Mouse (Mus musculus): ENCODE data around the gene Mus81.

DNA sequence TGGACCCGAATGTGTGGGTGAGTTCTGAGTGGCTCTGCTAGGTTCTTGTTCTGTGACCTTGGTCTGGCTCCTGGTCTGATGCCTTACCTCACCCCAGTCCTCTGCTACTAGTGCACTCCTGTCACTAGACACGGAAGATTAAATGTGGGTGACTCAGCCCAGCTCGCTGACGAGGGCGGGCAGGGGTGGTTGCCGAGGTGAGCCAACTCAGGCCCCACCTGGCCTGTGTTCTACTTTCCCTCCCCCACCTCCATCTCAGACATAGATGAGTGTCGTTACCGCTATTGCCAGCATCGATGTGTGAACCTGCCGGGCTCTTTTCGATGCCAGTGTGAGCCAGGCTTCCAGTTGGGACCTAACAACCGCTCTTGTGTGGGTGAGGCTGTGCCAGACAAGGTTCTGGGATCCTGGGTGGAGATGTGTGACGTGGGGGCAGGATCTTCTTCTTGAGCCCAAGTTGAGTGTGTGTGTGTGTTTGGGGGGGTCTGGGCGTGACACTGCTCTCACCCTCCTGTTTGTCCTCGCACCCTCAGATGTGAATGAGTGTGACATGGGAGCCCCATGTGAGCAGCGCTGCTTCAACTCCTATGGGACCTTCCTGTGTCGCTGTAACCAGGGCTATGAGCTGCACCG is 10.4 kb downstream of the Mus81 start:
- TF ChIP-seq CTCF (IDR thresholded peaks at IDR 0.05; ENCODE audit: extremely low read depth, insufficient read depth, insufficient read length, insufficient replicate concordance) (no peak), POLR2A (IDR thresholded peaks at IDR 0.05; ENCODE audit: low read depth, low read length) (no peak)
